Mouse (Mus musculus) myocyte (in vitro differentiated cells): Measurements from ENCODE around the gene Lgalsl.

Experiments
- CEBPB ChIP-seq: IDR thresholded peaks from 2 replicates; pipeline ENCODE4 v1.6.1; 2011; ENCODE audit warnings: mild to moderate bottlenecking, moderate library complexity; ENCODE audit not compliant: poor library complexity, insufficient read depth, severe bottlenecking
- E2F4 ChIP-seq: IDR thresholded peaks from one replicate; pipeline ENCODE4 v1.6.1; 2011; ENCODE audit warnings: mild to moderate bottlenecking, control low read depth, moderate library complexity; ENCODE audit not compliant: insufficient read depth
- MAX ChIP-seq: IDR thresholded peaks from one replicate; pipeline ENCODE4 v1.6.1; 2011; ENCODE audit warnings: low read depth, mild to moderate bottlenecking, control low read depth
- MYOD1 ChIP-seq, 3 experiments: IDR thresholded peaks; one replicate each; pipeline ENCODE4 v1.6.1; 2011; ENCODE audit warnings: control low read depth in 2 of 3, low read depth in 2 of 3, mild to moderate bottlenecking in 2 of 3, moderate library complexity in 1 of 3; ENCODE audit not compliant: insufficient read length in 2 of 3, control insufficient read depth in 1 of 3
- MYOG ChIP-seq, 3 experiments: IDR thresholded peaks; one replicate each; pipeline ENCODE4 v1.6.1; 2011; ENCODE audit warnings: control low read depth in 2 of 3, low read depth in 2 of 3, mild to moderate bottlenecking in 2 of 3; ENCODE audit not compliant: insufficient read length in 2 of 3, control insufficient read depth in 1 of 3, insufficient read depth in 1 of 3
- POLR2A ChIP-seq: IDR thresholded peaks from one replicate; pipeline ENCODE4 v1.6.1; 2011; ENCODE audit warnings: low read depth, mild to moderate bottlenecking, control low read depth, moderate library complexity; ENCODE audit not compliant: insufficient read length
- POLR2AphosphoS2 ChIP-seq: IDR thresholded peaks from one replicate; pipeline ENCODE4 v1.6.1; 2011; ENCODE audit warnings: low read depth, control low read depth; ENCODE audit not compliant: insufficient read length
- SRF ChIP-seq: IDR thresholded peaks from one replicate; pipeline ENCODE4 v1.6.1; 2011; ENCODE audit warnings: low read depth; ENCODE audit not compliant: control insufficient read depth, insufficient read length
- TCF12 ChIP-seq: IDR thresholded peaks from one replicate; pipeline ENCODE4 v1.6.1; 2011; ENCODE audit warnings: mild to moderate bottlenecking, control low read depth; ENCODE audit not compliant: poor library complexity, insufficient read depth, severe bottlenecking
- TCF3 ChIP-seq: IDR thresholded peaks from one replicate; pipeline ENCODE4 v1.6.1; 2011; ENCODE audit warnings: low read depth, control low read depth; ENCODE audit not compliant: insufficient read length
- USF1 ChIP-seq: IDR thresholded peaks from one replicate; pipeline ENCODE4 v1.6.1; 2011; ENCODE audit warnings: low read depth, mild to moderate bottlenecking, control low read depth, moderate library complexity

GRCm38 (mm10) chr11:20829056-20829686 lies 1.7 kb downstream of the Lgalsl start:
- TF ChIP-seq POLR2A: no peak
- TF ChIP-seq USF1: no peak
- no peak for TF ChIP-seq MAX
- no peak for TF ChIP-seq CEBPB
- TF ChIP-seq POLR2AphosphoS2: no peak
- no peak for TF ChIP-seq TCF12
- TF ChIP-seq SRF: no peak
- no peak for TF ChIP-seq MYOD1 (IDR thresholded peaks at IDR 0.05; ENCODE audit: control insufficient read depth in 1 of 3, insufficient read length in 2 of 3, low read depth in 2 of 3)
- TF ChIP-seq MYOG (IDR thresholded peaks at IDR 0.05; ENCODE audit: control insufficient read depth in 1 of 3, insufficient read depth in 1 of 3, insufficient read length in 2 of 3, low read depth in 2 of 3): no peak
- no peak for TF ChIP-seq TCF3
- no peak for TF ChIP-seq E2F4
